Mouse (Mus musculus) liver, embryonic 14.5 days (tissue): Measurements from ENCODE around the gene Tmcc1.

ENCODE experiments used
- CTCF ChIP-seq: IDR thresholded peaks from 2 replicates; pipeline ENCODE4 v1.5.1; 2016; ENCODE audit warnings: antibody characterized with exemption, low read depth, control low read depth
- EP300 ChIP-seq: IDR thresholded peaks from 2 replicates; pipeline ENCODE4 v1.6.1; 2016; ENCODE audit warnings: antibody characterized with exemption, low read depth

- TF ChIP-seq CTCF = no peak
- TF ChIP-seq EP300 = no peak
These were observed 177.4 kb downstream of the Tmcc1 start for GRCm38 (mm10) chr6:116015902-116016301.
